Mouse (Mus musculus) midbrain, embryonic 11.5 days (tissue): Measurements from ENCODE around the gene Ap1s3. TPM values are rescaled to one million over a fixed set of nuclear protein-coding genes. Genes with fewer than 3 reads are reported as not detected.
A peak's percentile ranks its signal among the peaks of the same experiment; 100 is the strongest.

Experiments used
- ATAC-seq: fragments of 200-750 bp; cut with Nextera tagmentation; 2 replicates; pipeline ENCODE4 v1.8.0; 2017; ENCODE audit warnings: moderate TSS enrichment, moderate library complexity; ENCODE audit not compliant: low FRiP score
- DNase-seq: peaks from one replicate; pipeline ENCODE4 v3.0.0; 2015; ENCODE audit warnings: low spot score; ENCODE audit errors: missing footprints
- H3K27ac ChIP-seq: fragments of 300-500 bp; sonication (generic); 2 replicates; pipeline ENCODE4 v1.5.1; 2014; ENCODE audit warnings: low read depth, low read length
- H3K27me3 ChIP-seq: fragments of 300-500 bp; sonication (generic); 2 replicates; pipeline ENCODE4 v1.6.1; 2014; ENCODE audit warnings: mild to moderate bottlenecking, low read length, moderate library complexity, mixed read lengths; ENCODE audit not compliant: control insufficient read depth, insufficient read depth
- H3K36me3 ChIP-seq: fragments of 300-500 bp; sonication (generic); 2 replicates; pipeline ENCODE4 v1.6.1; 2014; ENCODE audit warnings: mild to moderate bottlenecking, low read length, moderate library complexity, mixed read lengths; ENCODE audit not compliant: control insufficient read depth, insufficient read depth
- H3K4me1 ChIP-seq: fragments of 300-500 bp; sonication (generic); 2 replicates; pipeline ENCODE4 v1.6.1; 2014; ENCODE audit warnings: low read length; ENCODE audit not compliant: control insufficient read depth, insufficient read depth
- H3K4me2 ChIP-seq: fragments of 300-500 bp; sonication (generic); 2 replicates; pipeline ENCODE4 v1.6.1; 2014; ENCODE audit warnings: mild to moderate bottlenecking, moderate library complexity
- H3K4me3 ChIP-seq: fragments of 300-500 bp; sonication (generic); 2 replicates; pipeline ENCODE4 v1.5.1; 2014; ENCODE audit warnings: low read depth, low read length
- H3K9ac ChIP-seq: fragments of 300-500 bp; sonication (generic); 2 replicates; pipeline ENCODE4 v1.6.1; 2014; ENCODE audit warnings: low read length
- H3K9me3 ChIP-seq: fragments of 300-500 bp; sonication (generic); 2 replicates; pipeline ENCODE4 v1.6.1; 2016; ENCODE audit warnings: low read length; ENCODE audit not compliant: control insufficient read depth
- WGBS: fragments of 180-500 bp; shearing (Covaris S2); extraction: QIAGEN DNeasy Blood & Tissue Kit; methylation state at CpG from one replicate; pipeline ENCODE4 v1.1.7; 2014; 5-methylcytosine and 5-hydroxymethylcytosine counted together
- polyA plus RNA-seq: library from polyadenylated mRNA; unstranded; fragments of >200 nt; fragmentation: Nextera tagmentation; extraction: Ambion mirVana; gene quantifications from 2 replicates; pipeline ENCODE4 v1.2.1, GENCODE M21; 2014

The Ap1s3 gene
- 0.04 and 0.06 TPM in 2 replicates for polyA plus RNA-seq

DNA sequence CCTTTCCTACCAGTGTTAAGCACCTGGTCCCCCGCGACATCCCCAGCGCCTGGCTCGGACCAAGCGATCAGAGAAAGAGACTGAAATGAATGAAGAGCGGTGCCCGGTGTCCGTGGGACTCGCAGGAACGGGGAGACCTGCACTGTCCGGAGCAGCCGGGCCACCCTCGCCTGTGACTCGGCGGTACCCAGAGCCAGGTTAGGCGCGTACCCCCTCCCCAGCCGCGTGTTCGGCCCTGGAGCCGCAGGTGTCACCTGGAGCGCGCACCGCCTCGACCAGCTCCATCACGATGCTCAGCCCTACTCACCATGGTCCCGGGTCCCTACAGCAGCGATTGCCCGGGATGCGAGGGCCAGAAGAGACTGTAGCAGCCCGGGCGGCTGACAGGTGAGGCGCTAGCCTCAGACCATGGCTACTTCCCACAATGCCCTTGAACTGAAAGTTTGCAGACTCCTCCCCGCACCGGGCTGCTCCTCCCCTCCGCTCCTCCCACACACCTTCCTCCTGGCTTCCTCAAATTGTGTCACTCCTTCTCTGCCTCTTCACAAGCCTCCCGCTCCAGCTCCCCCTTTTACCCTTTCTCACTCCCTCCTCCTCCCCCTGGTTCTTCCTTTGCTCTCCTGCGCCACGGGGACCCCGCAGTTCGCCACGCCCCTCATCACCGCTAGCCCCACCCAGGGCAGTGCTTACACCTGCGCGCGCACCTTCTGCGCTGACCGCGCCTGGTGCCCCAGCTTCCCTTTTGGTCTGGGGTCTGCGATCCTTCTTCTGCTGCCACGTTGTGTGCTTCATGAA is at the start of gene Ap1s3:
Ap1s3 (minus strand) TSS at position 430 of the 795 bp plus-strand sequence.
- Histone ChIP-seq H3K27ac (no peak within 1 kb of the TSS), H3K36me3 (no peaks in the 10 kb centered on the region), H3K9ac (peak within 1 kb of the TSS; percentile 48; the same call in 1 of the 2 replicates), H3K4me2 (peak within 1 kb of the TSS; percentile 97), H3K4me3 (peak within 1 kb of the TSS; percentile 55), H3K9me3 (no peaks in the 10 kb centered on the region), H3K4me1 (peaks cover 3% of the 10 kb centered on the region), H3K27me3 (peaks cover 19% of the 10 kb centered on the region)
- under 1% methylated on average over 51 of the region's 51 CpGs for WGBS
- ATAC-seq (peak; percentile 85), DNase-seq (peak; percentile 91)

DNA sequence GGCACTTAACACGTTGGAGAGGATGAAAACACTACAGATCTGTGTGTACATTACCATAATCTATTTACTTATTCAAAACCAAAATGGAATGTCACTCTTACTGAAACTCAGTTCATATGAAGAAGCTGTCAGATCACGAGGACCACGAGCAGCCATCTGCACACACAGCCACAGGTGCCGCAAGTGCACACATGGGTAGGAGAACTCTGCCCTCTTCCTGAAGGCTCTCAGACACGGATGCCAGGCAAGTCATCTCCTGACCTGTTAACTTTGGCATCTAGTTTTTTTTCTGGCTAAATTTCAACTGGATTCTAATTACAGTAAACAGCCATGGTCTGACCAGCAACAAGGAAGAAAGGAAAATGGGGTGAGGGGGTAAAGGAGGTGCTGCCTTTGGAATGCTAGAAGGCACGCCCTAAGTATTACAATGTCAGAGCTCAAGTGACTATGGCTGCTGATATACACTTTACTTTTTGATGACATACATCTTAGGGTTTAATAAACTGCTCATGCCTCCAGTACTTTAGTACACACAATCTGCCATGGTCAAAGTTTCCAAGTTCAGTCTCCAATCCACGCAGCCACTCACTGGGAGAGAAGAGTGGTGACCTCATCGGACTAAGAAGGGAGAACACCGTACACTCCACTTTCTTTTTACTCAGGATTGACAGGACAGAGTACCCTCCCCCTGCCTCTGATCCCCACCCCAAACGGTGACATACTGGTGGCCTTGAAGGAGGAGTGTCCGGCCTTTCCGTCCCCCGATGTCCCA is 42.6 kb upstream of the Ap1s3 start:
- DNase-seq = no peak
- WGBS = 89% methylated on average over 13 of the region's 13 CpGs
- no peak overlapping the region for H3K27ac ChIP-seq
- H3K4me2 ChIP-seq = no peak overlapping the region
- no peaks in the 10 kb centered on the region for H3K36me3 ChIP-seq
- ATAC-seq = no peak
- no peaks in the 10 kb centered on the region for H3K9me3 ChIP-seq
- no peak overlapping the region for H3K9ac ChIP-seq
- H3K4me3 ChIP-seq = no peak overlapping the region
- H3K4me1 ChIP-seq = no peaks in the 10 kb centered on the region
- H3K27me3 ChIP-seq = no peaks in the 10 kb centered on the region

GRCm38 (mm10) chr1:79713081-79713480 is 41.3 kb upstream of the Ap1s3 start:
- H3K9me3 ChIP-seq = no peaks in the 10 kb centered on the region
- no peaks in the 10 kb centered on the region for H3K36me3 ChIP-seq
- no peak overlapping the region for H3K9ac ChIP-seq
- H3K27ac ChIP-seq = no peak overlapping the region
- WGBS = 80% methylated on average over 5 of the region's 5 CpGs
- no peak for ATAC-seq
- H3K4me3 ChIP-seq = no peak overlapping the region
- peak; percentile 39 for DNase-seq
- no peak overlapping the region for H3K4me2 ChIP-seq
- no peaks in the 10 kb centered on the region for H3K27me3 ChIP-seq
- H3K4me1 ChIP-seq = no peaks in the 10 kb centered on the region

- 89% methylated on average over 18 of the region's 18 CpGs for WGBS
- ATAC-seq = no peak
Observed at GRCm38 (mm10) chr1:79711147-79712126, 39.7 kb upstream of the Ap1s3 start.

DNA sequence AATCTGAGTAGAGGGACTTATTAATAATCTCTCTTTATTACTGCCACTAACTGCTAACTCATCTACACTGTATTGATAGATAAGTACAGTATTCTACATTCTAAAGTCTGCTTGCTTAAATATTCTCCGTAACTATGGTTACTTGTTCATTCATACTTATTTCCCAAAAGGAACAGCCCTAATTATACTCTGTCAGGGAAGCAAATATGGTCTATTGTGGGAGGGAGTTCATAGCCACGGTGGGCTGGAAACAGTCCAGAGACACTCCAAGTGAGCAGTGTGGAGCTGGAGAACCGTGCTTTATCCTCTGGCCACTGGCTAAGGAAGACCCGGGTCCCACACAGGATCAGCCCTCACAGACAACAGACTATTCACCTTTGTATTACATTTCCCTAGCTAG is 38.9 kb upstream of the Ap1s3 start:
- Histone ChIP-seq H3K9me3 (no peaks in the 10 kb centered on the region), H3K4me1 (no peaks in the 10 kb centered on the region), H3K9ac (no peak overlapping the region), H3K27me3 (no peaks in the 10 kb centered on the region), H3K4me3 (no peak overlapping the region), H3K27ac (no peak overlapping the region), H3K36me3 (peaks cover 2% of the 10 kb centered on the region; the same call in 1 of the 2 replicates), H3K4me2 (no peak overlapping the region)
- DNase-seq = no peak
- no peak for ATAC-seq
- 91% methylated on average over 4 of the region's 4 CpGs for WGBS

More at GRCm38 (mm10) chr1:79711147-79712126, 39.7 kb upstream of the Ap1s3 start:
- no peaks in the 10 kb centered on the region for H3K9me3 ChIP-seq
- no peak overlapping the region for H3K27ac ChIP-seq
- H3K27me3 ChIP-seq = no peaks in the 10 kb centered on the region
- no peak overlapping the region for H3K4me3 ChIP-seq
- H3K36me3 ChIP-seq = no peaks in the 10 kb centered on the region
- H3K4me1 ChIP-seq = no peaks in the 10 kb centered on the region
- no peak overlapping the region for H3K4me2 ChIP-seq
- H3K9ac ChIP-seq = no peak overlapping the region
- DNase-seq = peak; percentile 44

DNA sequence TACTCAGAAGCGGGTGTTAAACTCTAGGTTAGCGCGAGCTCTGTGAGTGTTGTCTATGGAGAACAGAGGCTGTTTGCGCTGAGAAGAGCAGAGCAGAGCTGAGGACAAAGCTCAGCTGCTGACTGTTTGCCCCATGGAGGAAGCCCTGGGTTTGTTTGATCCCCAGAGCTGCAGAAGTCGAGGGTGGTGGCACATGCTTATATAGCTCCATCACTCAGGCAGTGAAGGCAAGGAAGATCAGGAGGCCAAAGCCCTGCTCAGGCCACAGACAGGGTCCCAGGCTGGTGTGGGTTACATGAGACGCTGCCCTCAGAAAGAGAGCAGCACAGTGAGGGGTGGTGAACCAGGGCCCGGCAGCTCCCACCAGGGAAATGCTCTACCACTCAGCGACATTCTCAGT is 38.4 kb upstream of the Ap1s3 start:
- no peak overlapping the region for H3K27ac ChIP-seq
- no peaks in the 10 kb centered on the region for H3K4me1 ChIP-seq
- H3K9ac ChIP-seq = no peak overlapping the region
- no peak overlapping the region for H3K4me2 ChIP-seq
- H3K9me3 ChIP-seq = no peaks in the 10 kb centered on the region
- ATAC-seq (no peak), DNase-seq (peak; percentile 26)
- no peaks in the 10 kb centered on the region for H3K27me3 ChIP-seq
- WGBS = 91% methylated on average over 8 of the region's 8 CpGs
- H3K4me3 ChIP-seq = no peak overlapping the region
- H3K36me3 ChIP-seq = peaks cover 2% of the 10 kb centered on the region; the same call in 1 of the 2 replicates

DNA sequence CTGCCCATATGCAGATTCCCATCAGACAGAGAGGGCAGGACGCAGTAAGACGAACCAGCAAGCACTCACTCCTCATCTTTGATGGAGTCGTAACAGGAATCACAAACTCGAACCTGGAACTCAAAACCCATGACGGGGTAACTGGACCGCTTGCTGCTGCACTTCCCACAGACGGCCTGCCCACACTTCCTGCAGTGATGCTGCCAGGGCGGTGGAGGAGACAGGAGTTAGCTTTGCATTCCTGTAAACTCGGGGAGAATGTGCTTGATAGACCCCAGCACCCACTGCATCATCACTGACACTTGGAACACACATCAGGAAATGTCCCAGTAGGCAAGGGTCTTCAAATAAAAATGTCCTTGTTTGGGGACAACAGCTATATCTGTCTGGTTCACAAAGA is 35.6 kb upstream of the Ap1s3 start:
- WGBS = 90% methylated on average over 9 of the region's 9 CpGs
- no peak overlapping the region for H3K4me2 ChIP-seq

DNA sequence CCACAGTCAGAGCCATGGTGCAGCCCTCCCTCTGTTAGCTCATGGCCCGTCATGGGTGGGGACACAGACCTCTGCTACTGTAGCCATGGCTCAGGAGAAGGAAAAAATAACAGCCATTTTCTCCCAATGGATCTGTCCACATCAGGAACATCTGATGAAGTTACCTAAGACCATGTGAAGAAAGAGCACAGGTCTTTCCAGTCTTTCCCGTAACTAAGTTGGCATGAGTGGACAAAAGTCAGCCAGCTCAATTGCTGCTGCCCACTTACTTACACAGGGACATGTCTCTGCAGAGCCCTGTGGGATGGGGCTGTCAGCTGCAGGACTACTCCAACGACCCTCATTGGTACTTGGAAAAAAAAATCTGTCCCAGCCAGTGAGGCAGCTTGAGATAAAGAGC is 34.9 kb upstream of the Ap1s3 start:
- no peaks in the 10 kb centered on the region for H3K9me3 ChIP-seq
- H3K27ac ChIP-seq = no peak overlapping the region
- no peak for DNase-seq
- H3K4me1 ChIP-seq = no peaks in the 10 kb centered on the region
- ATAC-seq = no peak
- H3K9ac ChIP-seq = no peak overlapping the region
- H3K4me2 ChIP-seq = no peak overlapping the region
- WGBS = 84% methylated on average over 3 of the region's 3 CpGs
- H3K27me3 ChIP-seq = no peaks in the 10 kb centered on the region
- H3K36me3 ChIP-seq = peaks cover 2% of the 10 kb centered on the region; the same call in 1 of the 2 replicates
- H3K4me3 ChIP-seq = no peak overlapping the region

More for the DNA sequence above, 35.6 kb upstream of the Ap1s3 start:
- Histone ChIP-seq H3K4me1 (no peaks in the 10 kb centered on the region), H3K4me3 (no peak overlapping the region), H3K9me3 (no peaks in the 10 kb centered on the region), H3K27ac (no peak overlapping the region), H3K9ac (no peak overlapping the region), H3K27me3 (no peaks in the 10 kb centered on the region), H3K36me3 (peaks cover 2% of the 10 kb centered on the region; the same call in 1 of the 2 replicates)
- DNase-seq = no peak
- ATAC-seq = no peak
